Mouse (Mus musculus): Measurements from ENCODE around the gene Arfgef3.
"Not testable (repeated sequence)": the region's sequence is repeated elsewhere in the genome, so short reads cannot be mapped to it uniquely, and the experiment has no call there.

Arfgef3 gene

DNA sequence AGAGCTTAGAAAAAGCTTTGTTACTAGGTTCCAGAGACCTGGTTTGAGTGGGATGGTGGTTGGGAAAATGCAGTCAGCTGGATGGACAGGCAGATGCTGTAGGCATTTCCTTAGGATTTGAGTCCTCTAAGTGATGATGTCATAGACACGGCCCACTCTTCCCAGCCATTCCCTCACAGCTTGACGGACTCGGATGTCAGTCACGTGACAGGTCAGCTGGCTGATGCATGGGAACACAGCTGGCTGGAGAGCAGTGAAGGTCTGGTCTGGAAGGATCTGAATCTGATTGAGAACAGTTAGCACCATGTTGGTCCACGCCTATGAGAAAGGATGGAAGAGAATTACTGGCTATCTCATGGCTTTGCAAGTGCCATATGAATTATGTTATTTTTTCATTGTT, 154.3 kb downstream of the Arfgef3 start:
- DNase-seq (ENCODE audit: low read depth in 2 of 2, low spot score in 2 of 2), result no peak

DNA sequence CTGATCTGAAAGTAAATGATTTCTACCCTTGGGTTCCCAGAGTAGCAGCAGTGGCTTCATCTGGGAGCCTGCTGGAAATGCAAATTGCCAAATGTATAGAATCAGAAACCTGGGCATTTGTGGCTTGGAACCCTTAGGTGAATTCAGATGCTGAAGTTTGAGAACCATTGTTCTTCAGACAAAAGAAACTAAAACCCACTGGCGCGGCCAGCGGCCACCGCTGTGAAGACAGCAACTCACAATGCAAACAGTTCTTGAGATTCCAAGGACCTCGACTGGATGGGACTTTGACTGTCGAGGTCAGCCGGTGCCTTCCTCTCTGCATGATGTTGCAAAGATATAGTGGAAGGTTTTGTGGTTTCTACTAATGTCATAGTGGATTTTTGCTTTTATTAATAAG, 159.6 kb downstream of the Arfgef3 start:
- DNase-seq (ENCODE audit: low read depth in 2 of 2, low spot score in 2 of 2), result no peak

DNA sequence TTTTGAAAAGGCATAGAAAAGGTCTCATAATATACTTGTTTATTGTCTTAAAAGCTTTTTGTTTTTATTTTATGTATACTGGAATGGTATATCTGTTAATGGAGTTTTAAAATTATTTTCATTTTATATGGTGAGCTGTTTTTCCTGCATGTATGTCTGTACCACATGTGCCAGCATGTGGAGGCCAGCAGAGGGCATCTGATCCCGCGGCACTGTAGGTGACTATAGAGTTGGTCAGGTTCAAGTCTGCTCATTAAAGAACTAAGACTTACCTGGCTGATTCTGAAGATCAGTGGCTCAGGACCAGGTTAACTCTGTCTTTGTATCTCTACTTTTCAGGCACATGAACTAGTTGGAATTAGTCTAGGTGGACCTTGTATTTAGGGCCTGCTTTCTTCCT, 171.2 kb downstream of the Arfgef3 start:
- DNase-seq (ENCODE audit: low read depth in 2 of 2, low spot score in 2 of 2), result no peak

DNA sequence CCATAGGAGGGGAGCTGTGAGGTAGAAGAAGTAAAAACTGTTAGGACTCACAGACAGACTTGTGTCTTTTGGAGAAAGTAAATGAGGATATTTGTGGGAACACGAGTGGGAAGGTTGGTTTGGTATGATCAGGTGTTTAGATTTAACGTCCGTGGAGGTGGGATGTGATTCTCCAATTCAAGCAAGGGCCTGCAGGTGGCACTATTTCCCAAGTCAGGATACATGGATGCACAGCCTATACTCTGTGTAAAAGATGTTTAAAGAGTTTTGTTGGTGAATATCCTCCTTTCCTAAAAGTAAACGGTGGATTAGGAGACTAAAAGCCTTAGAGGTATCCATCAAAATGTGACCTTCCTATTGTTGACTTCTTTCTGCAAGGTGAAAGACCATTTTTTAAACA, 180.8 kb downstream of the Arfgef3 start:
- DNase-seq (ENCODE audit: low read depth in 2 of 2, low spot score in 2 of 2), result peak in 1 of 2 experiments; percentile 23

DNA sequence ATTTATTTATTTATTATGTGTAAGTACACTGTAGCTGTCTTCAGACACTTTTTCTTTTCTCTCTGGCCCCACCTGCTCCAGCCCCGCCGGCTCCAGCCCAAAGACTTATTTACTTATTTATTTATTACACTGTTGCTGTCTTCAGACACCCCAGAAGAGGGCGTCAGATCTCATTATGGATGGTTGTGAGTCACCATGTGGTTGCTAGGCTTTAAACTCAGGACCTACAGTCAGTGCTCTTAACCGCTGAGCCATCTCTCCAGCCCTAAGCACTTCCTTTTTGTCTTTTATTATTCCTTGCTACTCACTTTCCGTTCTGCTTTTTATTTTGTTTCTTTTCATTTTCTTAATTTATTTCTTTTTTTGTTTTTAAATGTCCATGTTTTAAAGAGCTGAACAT, 182.3 kb downstream of the Arfgef3 start:
- no peak for DNase-seq (ENCODE audit: low read depth in 2 of 2, low spot score in 2 of 2)

DNA sequence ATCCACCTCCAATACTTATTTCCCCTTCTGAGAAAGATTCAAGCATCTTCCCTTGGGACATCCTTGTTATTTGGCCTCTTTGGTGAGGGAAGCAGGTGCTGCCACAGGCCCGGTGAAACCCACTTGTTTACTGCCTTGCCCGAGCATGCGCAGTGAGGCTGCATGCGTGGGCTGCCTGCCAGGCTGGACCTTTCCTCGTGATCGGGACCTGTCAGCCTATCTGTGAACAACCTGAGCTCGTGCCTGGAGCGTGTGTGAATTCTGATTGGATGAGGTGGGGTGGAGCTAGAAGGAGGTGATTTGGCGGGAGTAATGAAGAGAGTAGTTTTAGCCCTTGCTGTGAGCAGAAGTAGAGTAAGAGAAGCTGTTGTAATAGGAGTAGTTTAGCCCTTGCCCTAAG, 184.7 kb downstream of the Arfgef3 start:
- not testable (repeated sequence) for DNase-seq (ENCODE audit: low read depth in 2 of 2, low spot score in 2 of 2)

DNA sequence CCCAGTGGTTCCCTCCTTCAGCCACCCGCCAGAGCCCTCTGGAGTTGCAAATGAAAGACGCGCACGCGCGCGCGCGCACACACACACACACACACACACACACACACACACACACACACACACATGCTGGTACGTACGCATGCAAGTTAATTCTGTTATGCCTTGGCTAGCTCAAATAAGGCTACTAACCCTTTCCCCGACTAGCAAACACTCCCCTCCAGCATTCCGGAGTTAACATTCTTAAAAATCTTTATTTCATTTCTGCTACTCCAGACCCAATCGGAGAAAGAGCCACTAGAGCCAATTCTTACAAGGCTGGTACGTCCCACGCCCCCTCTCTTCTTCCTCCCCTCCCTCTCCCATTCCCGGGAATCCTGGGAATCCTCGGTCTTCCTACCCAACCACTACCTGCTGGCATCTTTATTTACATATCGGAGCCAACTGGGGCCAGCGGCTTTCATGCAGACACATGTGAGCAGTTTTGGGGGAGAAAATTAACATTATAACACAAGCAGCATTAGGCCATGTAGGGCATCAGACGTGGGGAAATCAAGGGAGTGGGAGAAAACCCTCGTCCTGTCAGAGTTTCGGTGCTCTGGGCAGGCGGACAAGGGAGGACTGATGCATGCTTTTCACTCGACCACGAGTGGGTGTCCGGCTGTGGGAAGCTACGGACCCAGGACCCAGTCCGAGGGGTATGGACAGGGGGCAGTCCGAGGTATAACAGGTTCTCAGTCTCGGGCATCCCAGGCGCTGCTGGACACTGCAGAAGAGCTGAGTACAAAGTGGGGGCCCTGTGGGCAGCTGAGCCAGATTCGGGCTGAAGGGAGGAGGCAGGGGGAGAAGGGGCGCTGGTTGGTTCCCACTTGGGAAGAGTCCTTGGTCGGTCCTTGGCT, 194.2 kb downstream of the Arfgef3 start:
- no peak for DNase-seq (ENCODE audit: low read depth in 2 of 2, low spot score in 2 of 2)

DNA sequence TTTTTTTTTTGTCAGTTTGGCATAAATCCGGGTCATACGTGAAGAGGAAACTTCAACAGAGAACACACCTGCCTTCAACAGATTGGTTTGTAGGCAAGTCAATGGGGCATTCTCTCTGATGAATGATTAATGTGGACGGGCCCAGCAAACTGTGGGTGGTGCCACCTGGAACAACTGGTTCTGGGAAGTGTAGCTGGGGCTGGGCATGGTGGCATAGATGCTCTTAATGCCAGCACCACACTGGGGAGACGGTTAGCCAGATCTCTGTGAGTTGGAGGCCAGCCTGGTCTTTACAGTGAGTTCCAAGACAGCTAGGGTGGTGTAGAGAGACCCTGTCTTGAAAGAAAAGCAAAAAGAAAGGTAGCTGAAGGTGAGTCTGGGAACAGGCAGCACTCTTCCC, 196.4 kb downstream of the Arfgef3 start:
- no peak for DNase-seq (ENCODE audit: low read depth in 2 of 2, low spot score in 2 of 2)

DNA sequence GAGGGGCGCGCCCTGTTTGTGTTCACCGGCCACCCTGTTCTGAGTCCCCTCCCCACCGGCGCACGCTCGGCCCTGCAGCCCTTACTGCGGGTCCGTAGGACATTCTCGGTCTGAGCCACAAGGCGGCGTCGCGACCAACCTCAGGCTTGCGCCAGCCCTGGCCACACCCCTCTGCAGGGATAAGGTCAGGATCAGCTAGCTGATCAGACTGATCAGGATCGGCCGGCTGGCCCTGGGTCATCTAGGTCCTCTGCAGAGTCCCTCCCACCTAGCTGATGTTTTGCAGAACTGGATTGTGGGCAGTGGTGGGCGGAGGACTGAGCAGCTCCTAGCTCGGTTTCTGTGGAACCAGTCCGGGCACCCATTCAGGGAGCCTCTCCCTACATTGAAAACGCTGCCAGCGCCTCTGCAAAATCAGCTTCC, 197.9 kb downstream of the Arfgef3 start, which contains the start of gene Hebp2:
Gene Hebp2 (minus strand): TSS at position 264 of the 423 bp plus-strand sequence.
- DNase-seq (ENCODE audit: low read depth in 2 of 2, low spot score in 2 of 2), result no peak

DNA sequence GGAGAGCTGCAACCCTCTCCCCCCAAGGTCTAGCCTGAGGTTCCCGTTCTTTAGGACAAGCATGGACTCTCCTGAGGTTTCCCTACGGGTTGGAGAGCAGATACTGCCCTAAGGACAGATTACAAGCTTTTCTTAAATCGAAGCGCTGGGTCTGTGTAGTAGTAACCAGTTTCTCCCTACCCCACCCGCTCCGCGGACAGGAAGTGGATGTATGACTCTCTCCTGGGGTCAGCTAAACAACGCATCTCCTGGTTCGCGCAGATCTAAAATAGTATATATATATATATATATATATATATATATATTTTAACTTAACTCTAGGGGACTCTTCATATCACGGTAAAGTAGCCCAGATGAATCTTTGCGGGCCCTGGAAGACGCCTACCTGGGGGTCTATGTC, 198.4 kb downstream of the Arfgef3 start:
- DNase-seq (ENCODE audit: low read depth in 2 of 2, low spot score in 2 of 2), result no peak

DNA sequence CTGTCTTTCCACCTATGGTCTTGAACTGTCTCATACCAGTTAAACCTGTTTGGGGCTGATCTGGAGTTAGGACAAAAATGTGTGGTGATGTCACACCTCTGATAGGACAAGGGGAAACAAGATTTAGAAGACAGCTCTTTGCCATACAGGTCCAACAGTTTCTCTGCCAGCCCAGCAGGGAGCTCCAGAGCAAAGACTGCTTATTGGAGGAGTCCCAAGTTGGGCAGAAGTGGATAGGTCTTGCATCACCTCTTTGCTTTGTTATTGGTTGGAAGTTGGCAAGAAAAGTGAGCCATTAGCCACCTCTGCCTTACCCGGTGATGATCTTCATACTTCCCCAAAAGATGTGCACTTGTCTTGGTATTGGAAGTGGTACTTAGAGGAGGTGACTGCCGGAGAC, 206.9 kb downstream of the Arfgef3 start:
- DNase-seq (ENCODE audit: low read depth in 2 of 2, low spot score in 2 of 2), result no peak

DNA sequence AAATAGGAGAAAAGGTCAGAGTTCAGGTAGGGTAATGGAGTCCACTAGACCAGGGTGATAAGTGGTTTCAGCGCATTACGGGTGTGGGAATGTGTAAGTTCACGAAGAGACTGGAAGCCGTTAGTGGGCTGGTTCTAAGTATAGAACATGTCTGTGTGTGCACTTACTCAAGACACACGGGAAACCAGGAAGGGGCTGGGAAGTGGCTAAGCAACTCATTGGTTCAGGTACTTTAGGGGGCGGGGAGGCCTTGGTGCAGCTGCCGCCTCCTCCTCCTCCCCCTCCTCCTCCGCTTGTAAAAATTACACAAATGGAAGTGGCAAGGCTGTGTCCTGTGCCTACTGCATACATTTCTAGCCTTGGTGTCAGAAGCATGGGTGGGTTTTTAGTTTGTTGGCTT, 211.5 kb downstream of the Arfgef3 start:
- no peak for DNase-seq (ENCODE audit: low read depth in 2 of 2, low spot score in 2 of 2)
